Mouse (Mus musculus) left cerebral cortex, adult 2 months (tissue): ENCODE measurements around the gene Slc20a1. TPM values are rescaled to one million over a fixed set of nuclear protein-coding genes. Genes with fewer than 3 reads are reported as not detected.

Experiments used
- DNase-seq, 2 experiments: peaks; one replicate each; pipeline ENCODE4 v3.0.0; 2021 to 2022; ENCODE audit warnings: low spot score in 2 of 2, mixed read lengths in 1 of 2; ENCODE audit errors: extremely low spot score in 1 of 2
- H3K27ac ChIP-seq: fragments of 200-600 bp; 2 replicates; pipeline ENCODE4 v1.8.1; 2022
- H3K4me3 ChIP-seq: fragments of 200-600 bp; 2 replicates; pipeline ENCODE4 v1.8.1; 2022
- CTCF ChIP-seq: fragments of 200-600 bp; IDR thresholded peaks from 2 replicates; pipeline ENCODE4 v1.8.1; 2022; ENCODE audit warnings: antibody characterized with exemption, mild to moderate bottlenecking, moderate library complexity
- intact Hi-C: fragments of 180-260 bp; cut with DNase I; formaldehyde crosslinking; loops from one replicate; pipeline ENCODE4 v1.15.1; 2025
- total RNA-seq, 2 experiments: library from RNA; stranded (reverse); gene quantifications; 2 replicates each; pipeline ENCODE4 v1.2.3; 2021

Gene Slc20a1
- total RNA-seq, 2 experiments from 2014 or later: 161 to 164 TPM

DNA sequence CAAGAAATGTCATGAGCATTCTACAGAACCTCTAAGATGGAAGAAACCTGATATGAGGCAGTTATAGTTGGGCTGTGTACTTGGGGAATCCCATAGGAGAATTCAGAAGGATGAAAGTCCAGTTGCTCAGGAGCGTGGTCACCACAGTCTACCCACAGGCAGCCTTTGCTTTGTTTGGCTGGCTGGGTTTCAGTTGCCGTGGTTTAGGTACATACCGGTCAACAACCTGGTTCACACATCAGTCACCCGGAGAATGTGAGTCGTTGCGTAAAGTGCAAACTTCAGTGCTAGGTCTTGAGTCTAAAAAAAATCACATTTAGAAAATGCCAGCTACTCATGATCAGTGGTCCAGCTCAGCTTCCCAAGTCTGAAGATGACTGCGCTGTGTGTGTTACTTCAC is 14.0 kb downstream of the Slc20a1 start:
- Histone ChIP-seq H3K27ac (no peak overlapping the region), H3K4me3 (no peak overlapping the region)
- no peak for TF ChIP-seq CTCF
- intact Hi-C loops: no loop called here
- DNase-seq: no peak

DNA sequence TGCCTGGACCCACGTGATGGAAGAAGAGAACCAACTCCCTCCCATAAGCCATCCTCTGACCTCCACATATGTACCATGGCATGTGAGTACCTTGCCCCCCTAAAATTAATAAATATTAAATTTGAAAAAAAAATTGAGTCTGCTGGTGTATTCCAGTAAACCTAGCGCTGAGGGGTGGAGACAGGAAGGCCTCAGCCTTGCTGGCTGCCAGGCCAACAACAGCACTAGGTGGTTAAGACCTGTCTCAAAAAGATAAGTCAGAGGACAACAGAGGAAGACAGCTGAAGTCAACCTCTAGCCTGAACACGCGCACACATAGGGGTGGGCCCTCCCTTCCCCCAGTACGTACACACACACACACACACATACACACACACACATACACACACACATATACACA is 16.2 kb downstream of the Slc20a1 start:
- intact Hi-C loops: no loop called here
- no peak overlapping the region for H3K27ac ChIP-seq
- DNase-seq: no peak
- no peak overlapping the region for H3K4me3 ChIP-seq
- no peak for TF ChIP-seq CTCF

DNA sequence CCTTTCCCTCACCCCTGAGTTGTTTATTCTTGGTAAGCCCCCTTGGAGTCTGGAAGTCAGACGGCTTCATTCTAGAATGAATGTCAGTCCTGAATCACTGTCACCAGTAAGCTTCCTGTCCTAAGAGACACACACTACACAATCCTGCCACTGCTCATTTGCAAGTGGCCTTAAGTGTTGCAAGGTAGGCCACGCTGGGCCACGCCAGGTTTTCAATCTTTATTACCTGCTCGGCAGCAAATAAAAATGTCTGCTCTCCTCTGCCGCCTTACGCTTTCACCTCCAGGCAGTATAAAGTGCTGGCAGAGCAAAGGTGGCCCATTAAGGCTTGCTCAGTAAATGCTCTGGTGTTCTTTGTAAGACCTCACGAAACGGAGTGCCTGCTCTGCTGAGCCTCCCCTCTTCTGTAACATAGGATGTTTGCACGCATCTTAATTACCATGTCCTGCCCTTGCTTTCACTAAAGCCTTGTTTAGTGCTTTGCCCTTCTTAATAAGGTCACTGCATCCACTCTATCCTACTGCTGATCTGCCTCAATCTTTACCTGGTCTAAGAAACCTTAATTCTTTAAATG is 19.1 kb downstream of the Slc20a1 start:
- DNase-seq: no peak
- H3K27ac ChIP-seq: no peak overlapping the region
- intact Hi-C loops: no loop called here
- H3K4me3 ChIP-seq: no peak overlapping the region
- no peak for TF ChIP-seq CTCF

DNA sequence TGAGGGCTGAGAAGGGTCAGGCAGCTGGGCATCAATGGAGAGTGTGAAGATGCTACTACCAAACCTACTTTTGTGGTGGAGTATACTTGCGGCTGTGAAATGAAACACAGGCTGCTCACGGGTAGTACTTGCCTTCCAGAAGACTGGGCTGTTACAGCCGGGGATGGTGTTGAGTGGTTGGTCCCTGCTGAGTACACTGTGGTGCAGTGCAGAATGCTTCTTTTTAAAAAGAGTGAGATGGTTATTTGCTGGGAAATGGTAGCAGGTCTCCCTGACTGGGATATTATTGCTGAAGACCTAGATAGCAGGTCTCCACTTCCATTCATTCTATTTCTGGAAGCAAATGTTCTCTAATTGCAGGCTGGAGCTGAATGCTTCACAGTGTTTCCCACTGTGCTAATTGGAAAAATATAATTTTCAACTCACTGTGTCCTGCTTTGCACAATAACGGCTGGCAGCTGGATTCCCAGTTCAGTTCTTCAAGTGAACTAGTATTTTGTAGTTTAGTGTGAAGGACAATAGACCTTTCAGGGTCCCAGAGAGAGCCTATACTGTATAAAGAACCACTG is 20.1 kb downstream of the Slc20a1 start:
- intact Hi-C loops: no loop called here
- TF ChIP-seq CTCF: no peak

DNA sequence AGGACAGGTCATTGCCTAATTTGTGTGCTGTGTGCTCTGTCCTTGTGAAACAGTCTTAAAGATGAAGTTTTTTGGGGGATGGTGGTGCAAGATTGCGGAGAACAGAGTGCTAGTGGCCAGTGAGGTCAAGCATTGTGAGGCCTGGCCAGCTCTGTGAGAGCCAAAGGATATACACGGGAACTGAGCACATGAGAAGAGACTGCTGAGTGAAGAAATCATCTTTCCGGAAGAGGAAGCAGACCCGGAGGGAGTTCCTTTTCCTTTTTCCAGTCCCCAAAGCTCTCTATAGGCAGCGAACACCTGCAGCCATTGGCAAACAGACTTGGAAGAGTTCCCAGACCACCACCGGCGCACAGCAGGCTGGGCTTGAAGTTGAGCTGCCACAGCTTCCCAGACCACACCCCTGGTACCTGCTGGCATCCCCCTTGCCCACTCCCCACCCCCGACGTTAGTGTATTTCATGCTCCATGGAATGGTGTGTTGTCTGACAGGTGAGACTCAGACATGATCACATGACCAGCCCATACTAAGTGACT is 22.6 kb downstream of the Slc20a1 start:
- intact Hi-C loops: no loop called here
- no peak overlapping the region for H3K27ac ChIP-seq
- TF ChIP-seq CTCF: no peak
- no peak overlapping the region for H3K4me3 ChIP-seq
- no peak for DNase-seq

More for the DNA sequence above, 20.1 kb downstream of the Slc20a1 start:
- Histone ChIP-seq H3K27ac (no peak overlapping the region), H3K4me3 (no peak overlapping the region)
- no peak for DNase-seq

DNA sequence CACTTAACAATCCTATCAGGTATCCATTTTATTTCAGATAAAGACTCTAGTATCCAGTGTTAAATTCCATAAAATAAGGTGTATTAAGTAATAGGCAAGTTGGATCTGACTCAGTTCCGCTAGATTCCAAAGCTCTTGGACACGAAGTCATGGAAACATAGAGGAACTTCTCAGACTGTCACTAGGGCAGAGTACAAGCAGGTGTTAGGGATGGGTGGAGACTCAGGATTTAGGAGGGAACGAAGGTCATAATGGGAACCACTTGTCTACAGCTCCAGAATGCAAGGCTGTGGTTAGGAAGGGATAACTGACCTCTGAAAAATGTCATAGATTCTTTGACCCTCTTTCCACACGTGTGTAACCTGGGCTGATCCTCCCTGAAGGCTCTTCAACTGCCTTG is 25.6 kb downstream of the Slc20a1 start:
- no peak overlapping the region for H3K27ac ChIP-seq
- intact Hi-C loops: no loop called here
- no peak for TF ChIP-seq CTCF
- H3K4me3 ChIP-seq: no peak overlapping the region
- DNase-seq: no peak

DNA sequence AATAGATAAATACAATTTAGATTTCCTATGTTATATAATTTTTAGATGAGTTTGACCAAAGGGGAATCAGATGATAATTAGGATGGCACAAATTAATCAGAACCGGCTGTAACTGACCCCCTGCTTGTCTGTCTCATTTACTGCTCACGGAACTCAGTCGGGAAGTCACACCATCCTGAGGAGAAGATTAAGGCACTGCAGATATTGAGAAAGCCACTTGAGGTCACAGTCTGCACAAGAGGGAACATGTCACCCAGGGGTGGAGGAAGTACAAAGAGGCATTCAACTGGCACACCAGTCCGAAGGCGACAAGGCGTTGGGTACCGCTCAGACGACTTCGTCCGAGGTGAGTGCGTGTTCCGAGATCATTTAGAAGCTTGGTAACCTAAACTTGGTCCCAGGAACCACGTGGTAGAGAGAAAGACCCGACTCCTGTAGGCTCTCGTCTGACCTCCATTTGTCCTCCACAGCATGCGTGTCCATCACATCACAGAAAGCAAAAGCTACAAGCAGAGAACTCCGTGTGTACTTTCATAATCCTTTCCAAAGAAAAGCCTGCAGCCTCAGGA is 26.8 kb downstream of the Slc20a1 start:
- Histone ChIP-seq H3K4me3 (no peak overlapping the region), H3K27ac (no peak overlapping the region)
- no peak for DNase-seq
- intact Hi-C loops: no loop called here
- no peak for TF ChIP-seq CTCF

DNA sequence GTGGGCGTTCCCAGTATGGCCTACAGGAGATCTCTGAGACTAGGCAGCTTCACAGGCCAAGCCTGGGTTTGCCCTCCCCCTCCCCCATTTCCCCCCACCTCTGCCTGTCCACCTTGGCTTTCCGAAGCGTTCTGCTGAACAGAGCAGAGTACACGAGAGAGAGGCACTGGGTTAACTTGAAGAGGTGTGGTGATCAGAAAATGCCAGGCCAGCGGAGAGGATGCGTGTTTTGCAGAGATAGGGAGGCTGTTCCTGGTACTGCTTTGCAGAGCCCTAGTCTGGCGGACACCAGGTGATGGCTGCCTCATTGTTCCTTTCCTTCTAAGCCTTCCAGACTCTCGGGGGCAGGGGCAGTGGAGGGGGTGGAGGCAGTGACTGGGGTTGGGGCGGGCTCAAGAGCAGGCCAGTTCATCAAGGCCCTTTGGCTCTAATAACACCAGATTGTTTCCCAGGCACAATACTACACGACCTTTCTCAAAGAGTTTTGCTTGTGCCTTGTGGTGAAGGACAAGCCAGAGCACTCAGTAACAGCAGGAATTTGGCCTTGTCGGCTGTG is 27.8 kb downstream of the Slc20a1 start:
- TF ChIP-seq CTCF: no peak
- Histone ChIP-seq H3K4me3 (no peak overlapping the region), H3K27ac (no peak overlapping the region)
- intact Hi-C loops: no loop called here
- DNase-seq: no peak

DNA sequence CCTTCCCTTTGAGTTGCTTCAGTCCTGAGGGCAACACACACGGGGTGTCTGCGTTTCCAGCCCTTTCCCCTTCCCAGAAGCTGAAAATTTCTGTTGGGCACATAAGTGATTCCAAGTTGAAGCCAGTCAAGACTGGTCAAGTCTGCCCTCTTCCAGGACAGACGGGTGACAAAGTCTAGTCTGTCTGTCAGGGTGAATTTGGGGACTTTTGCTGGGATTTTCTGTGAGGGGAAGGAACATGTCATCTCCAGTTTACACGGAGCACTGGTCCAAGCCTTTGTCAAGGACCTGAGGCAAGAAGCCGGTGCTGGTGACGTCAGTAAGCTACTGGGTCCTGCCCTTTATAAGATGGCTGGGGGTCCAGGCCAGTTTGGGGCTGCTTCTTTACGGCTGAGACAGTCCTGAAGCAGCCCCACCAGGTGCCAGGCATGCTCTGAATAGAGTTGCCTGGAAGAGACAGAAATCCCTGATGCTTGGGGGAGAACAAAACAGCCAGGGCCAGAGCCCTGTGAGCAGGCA is 28.5 kb downstream of the Slc20a1 start:
- no peak for TF ChIP-seq CTCF
- DNase-seq: no peak
- no peak overlapping the region for H3K27ac ChIP-seq
- intact Hi-C loops: no loop called here
- H3K4me3 ChIP-seq: no peak overlapping the region

DNA sequence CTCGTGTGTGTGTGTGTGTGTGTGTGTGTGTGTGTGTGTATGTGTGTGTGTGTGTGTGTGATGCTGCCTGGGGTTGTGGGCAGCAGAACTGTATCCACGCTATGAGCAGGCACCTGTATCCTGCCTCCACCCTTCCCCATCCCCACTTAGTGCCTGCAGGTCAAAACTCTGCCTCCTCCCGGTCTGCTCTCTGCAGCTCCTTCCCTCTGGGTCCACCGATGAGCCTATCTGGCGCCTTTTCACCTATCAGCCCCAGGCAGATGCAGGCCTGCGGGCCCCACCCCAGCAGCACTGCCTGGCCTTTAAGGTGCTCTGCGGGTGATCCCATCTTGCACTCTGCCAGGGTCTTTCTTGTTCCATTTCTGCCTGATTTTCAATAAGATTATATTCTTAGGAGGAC is 29.1 kb downstream of the Slc20a1 start:
- Histone ChIP-seq H3K27ac (no peak overlapping the region), H3K4me3 (no peak overlapping the region)
- DNase-seq: no peak
- TF ChIP-seq CTCF: no peak
- intact Hi-C loops: no loop called here

DNA sequence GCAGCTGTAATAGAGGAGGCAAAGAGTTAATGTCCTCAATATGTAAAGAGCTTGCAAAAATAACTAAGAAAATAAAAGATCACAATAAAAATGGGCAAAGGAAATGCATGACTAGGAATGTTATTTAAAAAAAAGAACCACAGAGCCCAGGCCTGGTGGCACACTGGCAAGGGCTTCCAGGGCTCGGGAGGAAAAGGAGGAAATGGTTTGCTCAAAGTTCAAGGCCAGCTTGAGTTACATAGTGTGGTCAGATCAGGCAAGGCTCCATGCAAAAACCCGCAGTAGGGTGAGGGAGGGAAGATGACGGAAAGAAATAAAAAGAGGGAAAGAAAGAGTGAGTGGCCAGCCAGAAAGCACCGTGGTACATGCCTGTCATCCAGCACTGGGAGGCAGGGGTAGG is 30.0 kb downstream of the Slc20a1 start:
- Histone ChIP-seq H3K27ac (no peak overlapping the region), H3K4me3 (no peak overlapping the region)
- no peak for TF ChIP-seq CTCF
- DNase-seq: no peak
- intact Hi-C loops: no loop called here

DNA sequence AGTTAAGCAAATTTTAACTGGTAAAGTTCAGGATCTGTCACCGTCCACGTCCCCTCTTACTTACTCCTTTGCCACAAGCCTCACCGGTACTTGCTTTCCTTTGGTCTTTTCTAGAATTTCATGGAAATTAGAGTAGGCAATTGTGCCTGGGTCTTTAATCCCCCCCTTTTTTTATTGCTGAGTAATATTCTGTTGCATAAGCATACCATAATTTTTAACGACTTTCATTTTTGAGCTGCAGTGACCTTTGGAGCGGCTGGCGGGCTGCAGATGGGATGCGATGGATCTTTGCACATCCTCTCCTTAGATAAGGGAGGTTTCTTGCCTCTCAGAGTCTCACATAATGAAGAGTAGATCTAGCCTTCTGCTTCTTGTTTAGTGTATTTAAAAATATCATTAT is 30.8 kb downstream of the Slc20a1 start:
- no peak for DNase-seq
- Histone ChIP-seq H3K27ac (no peak overlapping the region), H3K4me3 (no peak overlapping the region)
- intact Hi-C loops: no loop called here
- no peak for TF ChIP-seq CTCF
